Mouse (Mus musculus) limb, embryonic 13.5 days (tissue): ENCODE data around the gene Nbr1. TPM values are rescaled to one million over a fixed set of nuclear protein-coding genes. Genes with fewer than 3 reads are reported as not detected.
"Not testable (repeated sequence)": the region's sequence is repeated elsewhere in the genome, so short reads cannot be mapped to it uniquely, and the experiment has no call there.

Source experiments
- ATAC-seq: fragments of 200-750 bp; cut with Nextera tagmentation; 2 replicates; pipeline ENCODE4 v1.8.0; 2017; ENCODE audit warnings: low read depth, moderate number of reproducible peaks, moderate TSS enrichment; ENCODE audit not compliant: low FRiP score
- H3K27ac ChIP-seq: fragments of 300-500 bp; sonication (generic); 2 replicates; pipeline ENCODE4 v1.5.1; 2015; ENCODE audit warnings: inconsistent platforms, mild to moderate bottlenecking, moderate library complexity
- H3K27me3 ChIP-seq: fragments of 300-500 bp; sonication (generic); 2 replicates; pipeline ENCODE4 v1.6.1; 2015; ENCODE audit warnings: mild to moderate bottlenecking, inconsistent platforms
- H3K36me3 ChIP-seq: fragments of 300-500 bp; sonication (generic); 2 replicates; pipeline ENCODE4 v1.6.1; 2015; ENCODE audit warnings: inconsistent platforms, mild to moderate bottlenecking, moderate library complexity
- H3K4me1 ChIP-seq: fragments of 300-500 bp; sonication (generic); 2 replicates; pipeline ENCODE4 v1.6.1; 2015; ENCODE audit warnings: inconsistent platforms
- H3K4me2 ChIP-seq: fragments of 300-500 bp; sonication (generic); replicated peaks from 2 replicates; pipeline ENCODE4 v1.6.1; 2015; ENCODE audit warnings: inconsistent platforms, mild to moderate bottlenecking, moderate library complexity
- H3K4me3 ChIP-seq: fragments of 300-500 bp; sonication (generic); 2 replicates; pipeline ENCODE4 v1.5.1; 2015; ENCODE audit warnings: moderate library complexity, mild to moderate bottlenecking, inconsistent platforms
- H3K9ac ChIP-seq: fragments of 300-500 bp; sonication (generic); 2 replicates; pipeline ENCODE4 v1.6.1; 2015; ENCODE audit warnings: mild to moderate bottlenecking, inconsistent platforms
- H3K9me3 ChIP-seq: fragments of 300-500 bp; sonication (generic); 2 replicates; pipeline ENCODE4 v1.6.1; 2016; ENCODE audit warnings: inconsistent platforms
- WGBS: fragments of 180-500 bp; shearing (Covaris S2); methylation state at CpG from one replicate; pipeline ENCODE4 v1.1.7; 2015; 5-methylcytosine and 5-hydroxymethylcytosine counted together
- polyA plus RNA-seq: library from polyadenylated mRNA; unstranded; fragments of >200 nt; fragmentation: Nextera tagmentation; extraction: Ambion mirVana; gene quantifications from 2 replicates; pipeline ENCODE4 v1.2.1, GENCODE M21; 2015

The Nbr1 gene
- polyA plus RNA-seq, 1 experiment from 2014 or later, result 78.1 TPM

- Histone ChIP-seq H3K4me3 (no peak overlapping the region), H3K9me3 (no peaks in the 10 kb centered on the region), H3K9ac (no peak overlapping the region), H3K4me2 (no peak overlapping the region), H3K27ac (no peak overlapping the region), H3K4me1 (peaks cover 22% of the 10 kb centered on the region), H3K36me3 (no peaks in the 10 kb centered on the region), H3K27me3 (no peaks in the 10 kb centered on the region)
- no peak for ATAC-seq
- 75% methylated on average over 4 of the region's 4 CpGs for WGBS
Measured at GRCm38 (mm10) chr11:101614116-101614515, 62.2 kb downstream of the Nbr1 start.

- 80% methylated on average over 6 of the region's 6 CpGs for WGBS
Measured at GRCm38 (mm10) chr11:101615380-101615779, 63.4 kb downstream of the Nbr1 start.

GRCm38 (mm10) chr11:101616104-101616503 is 64.2 kb downstream of the Nbr1 start:
- Histone ChIP-seq H3K4me2 (no peak overlapping the region), H3K9ac (no peak overlapping the region), H3K9me3 (no peaks in the 10 kb centered on the region), H3K27me3 (no peaks in the 10 kb centered on the region), H3K4me3 (no peak overlapping the region), H3K36me3 (no peaks in the 10 kb centered on the region), H3K27ac (no peak overlapping the region), H3K4me1 (peaks cover 17% of the 10 kb centered on the region)
- WGBS, result 90% methylated on average over 8 of the region's 8 CpGs
- no peak for ATAC-seq

More at GRCm38 (mm10) chr11:101615380-101615779, 63.4 kb downstream of the Nbr1 start:
- no peak overlapping the region for H3K9ac ChIP-seq
- no peak overlapping the region for H3K4me2 ChIP-seq
- H3K4me1 ChIP-seq, result peaks cover 21% of the 10 kb centered on the region
- no peaks in the 10 kb centered on the region for H3K36me3 ChIP-seq
- H3K27me3 ChIP-seq, result no peaks in the 10 kb centered on the region
- H3K9me3 ChIP-seq, result no peaks in the 10 kb centered on the region
- H3K27ac ChIP-seq, result no peak overlapping the region
- no peak for ATAC-seq
- no peak overlapping the region for H3K4me3 ChIP-seq

- H3K4me2 ChIP-seq, result peak overlapping the region; percentile 50
- peak overlapping the region; percentile 40 for H3K9ac ChIP-seq
- no peaks in the 10 kb centered on the region for H3K9me3 ChIP-seq
- ATAC-seq, result no peak
- no peak overlapping the region for H3K27ac ChIP-seq
- H3K27me3 ChIP-seq, result no peaks in the 10 kb centered on the region
- H3K4me3 ChIP-seq, result no peak overlapping the region
- peaks cover 17% of the 10 kb centered on the region for H3K4me1 ChIP-seq
- WGBS, result 21% methylated on average over 18 of the region's 18 CpGs
- H3K36me3 ChIP-seq, result no peaks in the 10 kb centered on the region
Measured at GRCm38 (mm10) chr11:101616948-101617767, 65.2 kb downstream of the Nbr1 start.

GRCm38 (mm10) chr11:101617849-101618248 is 65.9 kb downstream of the Nbr1 start:
- Histone ChIP-seq H3K9ac (no peak overlapping the region), H3K27ac (no peak overlapping the region), H3K4me2 (peak overlapping the region; percentile 50), H3K9me3 (no peaks in the 10 kb centered on the region), H3K27me3 (no peaks in the 10 kb centered on the region), H3K36me3 (no peaks in the 10 kb centered on the region), H3K4me1 (peaks cover 17% of the 10 kb centered on the region), H3K4me3 (peak overlapping the region; percentile 12; the same call in 1 of the 2 replicates)
- peak; percentile 67; the same call in 1 of the 2 replicates for ATAC-seq
- 16% methylated on average over 7 of the region's 8 CpGs for whole genome bisulfite sequencing

GRCm38 (mm10) chr11:101618596-101618995 is 66.6 kb downstream of the Nbr1 start:
- ATAC-seq, result no peak
- WGBS, result 86% methylated on average over 3 of the region's 3 CpGs
- H3K27me3 ChIP-seq, result no peaks in the 10 kb centered on the region
- H3K36me3 ChIP-seq, result no peaks in the 10 kb centered on the region
- no peak overlapping the region for H3K9ac ChIP-seq
- no peak overlapping the region for H3K4me3 ChIP-seq
- H3K27ac ChIP-seq, result no peak overlapping the region
- no peaks in the 10 kb centered on the region for H3K9me3 ChIP-seq
- H3K4me2 ChIP-seq, result no peak overlapping the region
- H3K4me1 ChIP-seq, result peaks cover 17% of the 10 kb centered on the region

GRCm38 (mm10) chr11:101620022-101620655 is 68.2 kb downstream of the Nbr1 start:
- H3K27me3 ChIP-seq, H3K27ac ChIP-seq, H3K9ac ChIP-seq, ATAC-seq, H3K36me3 ChIP-seq, H3K9me3 ChIP-seq, H3K4me3 ChIP-seq, H3K4me2 ChIP-seq: not testable (repeated sequence)
- peaks cover 17% of the 10 kb centered on the region for H3K4me1 ChIP-seq
- 85% methylated on average over 11 of the region's 11 CpGs for WGBS

- Histone ChIP-seq H3K9ac (peak overlapping the region; percentile 50), H3K4me1 (0 out of 2 replicates have a peak, but pooled peaks cover 7% of the 10 kb centered on the region), H3K4me2 (peak overlapping the region; percentile 80), H3K27ac (peak overlapping the region; percentile 99), H3K27me3 (no peaks in the 10 kb centered on the region), H3K9me3 (no peaks in the 10 kb centered on the region), H3K36me3 (no peaks in the 10 kb centered on the region; the same call in none of the 2 replicates), H3K4me3 (peak overlapping the region; percentile 55)
- peak; percentile 6; the same call in 1 of the 2 replicates for ATAC-seq
- WGBS, result 4% methylated on average over 8 of the region's 8 CpGs
Measured at GRCm38 (mm10) chr11:101626649-101626994, 74.7 kb downstream of the Nbr1 start.

GRCm38 (mm10) chr11:101626995-101627856 is 75.3 kb downstream of the Nbr1 start, which contains the start of gene Rdm1:
TSS of gene Rdm1 (plus strand) at chr11:101627195.
- Histone ChIP-seq H3K4me3 (peak within 1 kb of the TSS; percentile 55), H3K9ac (peak within 1 kb of the TSS; percentile 75)

GRCm38 (mm10) chr11:101627857-101628559 is 76.1 kb downstream of the Nbr1 start:
- H3K4me2 ChIP-seq, result peak overlapping the region; percentile 80
- 0% methylated on average over 33 of the region's 33 CpGs for WGBS
- H3K4me1 ChIP-seq, result 0 out of 2 replicates have a peak, but pooled peaks cover 7% of the 10 kb centered on the region
- H3K9me3 ChIP-seq, result no peaks in the 10 kb centered on the region
- H3K9ac ChIP-seq, result peak overlapping the region; percentile 75
- H3K36me3 ChIP-seq, result peaks cover 5% of the 10 kb centered on the region
- peak overlapping the region; percentile 55 for H3K4me3 ChIP-seq
- peak overlapping the region; percentile 99 for H3K27ac ChIP-seq
- no peaks in the 10 kb centered on the region for H3K27me3 ChIP-seq
- ATAC-seq, result peak; percentile 69

More at GRCm38 (mm10) chr11:101626995-101627856, 75.3 kb downstream of the Nbr1 start, which contains the start of gene Rdm1:
- WGBS, result under 1% methylated on average over 34 of the region's 34 CpGs
- Histone ChIP-seq H3K4me1 (0 out of 2 replicates have a peak, but pooled peaks cover 7% of the 10 kb centered on the region), H3K4me2 (peak within 1 kb of the TSS; percentile 80), H3K27me3 (no peaks in the 10 kb centered on the region), H3K27ac (peak within 1 kb of the TSS; percentile 99), H3K36me3 (peaks cover 3% of the 10 kb centered on the region), H3K9me3 (no peaks in the 10 kb centered on the region)
- peak; percentile 92 for ATAC-seq

GRCm38 (mm10) chr11:101628733-101629417 is 76.9 kb downstream of the Nbr1 start:
- not testable (repeated sequence) for H3K27ac ChIP-seq, H3K9me3 ChIP-seq, H3K4me1 ChIP-seq, H3K27me3 ChIP-seq, ATAC-seq
- H3K36me3 ChIP-seq, result peaks cover 13% of the 10 kb centered on the region
- peak overlapping the region; percentile 55 for H3K4me3 ChIP-seq
- H3K9ac ChIP-seq, result peak overlapping the region; percentile 75; the same call in 1 of the 2 replicates
- H3K4me2 ChIP-seq, result peak overlapping the region; percentile 80
- WGBS, result 67% methylated on average over 4 of the region's 5 CpGs
